Mouse (Mus musculus): ENCODE measurements around the gene Klrb1c. TPM values are rescaled to one million over a fixed set of nuclear protein-coding genes. Genes with fewer than 3 reads are reported as not detected.
"Not testable (repeated sequence)": the region's sequence is repeated elsewhere in the genome, so short reads cannot be mapped to it uniquely, and the experiment has no call there.

The Klrb1c gene
- total and polyA plus RNA-seq, 3 experiments, result 0.22 TPM; not detected in 2

- no peak for TF ChIP-seq TAL1 (conservative IDR thresholded peaks at IDR 0.05; ENCODE audit: low read depth, low read length)
- no peak for TF ChIP-seq GATA2 (IDR thresholded peaks at IDR 0.05; ENCODE audit: borderline replicate concordance, low read depth, low read length)
- TF ChIP-seq GATA1 (IDR thresholded peaks at IDR 0.05; ENCODE audit: borderline replicate concordance, low read length), result no peak
- no peak; the same call in 1 of the 2 replicates for TF ChIP-seq CTCF (IDR thresholded peaks at IDR 0.05; ENCODE audit: low read depth, low read length)
- no peak for TF ChIP-seq POLR2AphosphoS5 (IDR thresholded peaks at IDR 0.05; ENCODE audit: insufficient replicate concordance, low read depth, low read length)
- Histone ChIP-seq H3K4me3 (ENCODE audit: low read depth, low read length) (no peak overlapping the region; the same call in 1 of the 2 replicates), H3K9me3 (replicated peaks) (peaks cover 15% of the 10 kb centered on the region), H3K27me3 (ENCODE audit: insufficient read depth, low read length) (no peaks in the 10 kb centered on the region), H3K36me3 (replicated peaks) (no peaks in the 10 kb centered on the region), H3K4me1 (ENCODE audit: insufficient read depth, low read depth, low read length) (no peaks in the 10 kb centered on the region)
- DNase-seq (ENCODE audit: low spot score) (no peak), ATAC-seq (ENCODE audit: extremely low read depth, insufficient number of reproducible peaks, low FRiP score, poor library complexity, severe bottlenecking) (no peak)
Measured at GRCm38 (mm10) chr6:128761144-128761540, 27.9 kb downstream of the Klrb1c start.

- DNase-seq (ENCODE audit: low spot score), result not testable (repeated sequence)
Measured at GRCm38 (mm10) chr6:128760416-128761143, 28.4 kb downstream of the Klrb1c start.

DNA sequence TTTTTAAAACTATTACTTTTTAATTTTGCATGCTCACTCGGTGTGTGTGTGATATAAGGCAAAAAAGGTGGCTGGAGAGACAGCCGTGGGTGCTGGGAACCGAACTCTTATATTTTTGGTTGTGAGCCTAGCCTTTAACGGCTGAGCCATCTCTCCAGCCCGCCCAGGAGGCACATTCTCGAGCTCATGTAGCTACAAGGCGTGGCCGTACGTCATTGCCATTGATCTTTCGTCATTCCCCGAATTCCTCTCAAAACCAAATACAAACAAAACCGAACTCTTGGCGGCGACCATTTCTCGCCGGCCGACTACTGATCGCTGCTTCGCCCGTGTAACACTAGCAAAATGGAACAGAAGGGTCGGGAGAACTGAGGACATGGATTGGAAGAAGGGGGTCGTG, 29.0 kb downstream of the Klrb1c start:
- Histone ChIP-seq H3K4me3 (ENCODE audit: low read depth, low read length) (peak overlapping the region; percentile 71), H3K9me3 (replicated peaks) (peaks cover 15% of the 10 kb centered on the region)
- not testable (repeated sequence) for H3K36me3 ChIP-seq (replicated peaks); DNase-seq (ENCODE audit: low spot score); H3K4me1 ChIP-seq (ENCODE audit: insufficient read depth, low read depth, low read length); H3K27me3 ChIP-seq (ENCODE audit: insufficient read depth, low read length)
- ATAC-seq (ENCODE audit: extremely low read depth, insufficient number of reproducible peaks, low FRiP score, poor library complexity, severe bottlenecking), result peak; percentile 11; the same call in 1 of the 2 replicates

More at GRCm38 (mm10) chr6:128760416-128761143, 28.4 kb downstream of the Klrb1c start:
- ATAC-seq (ENCODE audit: extremely low read depth, insufficient number of reproducible peaks, low FRiP score, poor library complexity, severe bottlenecking), result peak; percentile 48; the same call in 1 of the 2 replicates
- peak; percentile 8; the same call in 1 of the 2 replicates for TF ChIP-seq CTCF (IDR thresholded peaks at IDR 0.05; ENCODE audit: low read depth, low read length)
- not testable (repeated sequence) for H3K27me3 ChIP-seq (ENCODE audit: insufficient read depth, low read length); H3K36me3 ChIP-seq (replicated peaks); H3K4me1 ChIP-seq (ENCODE audit: insufficient read depth, low read depth, low read length)
- Histone ChIP-seq H3K9me3 (replicated peaks) (peaks cover 15% of the 10 kb centered on the region), H3K4me3 (ENCODE audit: low read depth, low read length) (peak overlapping the region; percentile 71)

DNA sequence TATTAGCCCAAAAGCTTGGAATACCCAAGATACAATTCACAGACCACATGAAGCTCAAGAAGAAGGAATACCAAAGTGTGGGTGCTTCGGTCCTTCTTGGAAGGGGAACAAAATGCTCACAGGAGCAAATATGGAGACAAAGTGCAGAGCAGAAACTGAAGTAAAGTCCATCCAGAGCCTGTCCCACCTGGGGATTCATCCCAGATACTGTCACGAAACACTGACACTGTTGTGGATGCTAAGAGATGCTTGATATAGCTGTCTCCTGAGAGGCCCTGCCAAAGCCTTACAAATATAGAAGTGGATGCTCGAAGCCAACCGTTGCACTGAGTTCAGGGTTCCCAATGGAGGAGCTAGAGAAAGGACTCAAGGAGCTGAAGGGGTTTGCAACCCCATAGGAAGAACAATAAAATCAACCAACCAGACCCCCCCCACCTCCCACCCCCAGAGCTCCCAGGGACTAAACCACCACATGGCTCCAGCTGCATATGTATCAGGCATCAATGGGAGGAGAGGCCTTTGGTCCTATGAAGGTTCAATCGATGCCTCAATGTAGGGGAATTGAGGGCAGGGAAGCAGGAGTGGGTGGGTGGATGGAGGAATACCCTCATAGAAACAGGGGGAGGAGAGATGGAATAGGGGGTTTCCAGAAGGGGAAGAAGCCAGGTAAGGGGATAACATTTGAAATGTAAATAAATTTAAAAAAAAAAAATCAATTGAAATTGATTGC, 29.6 kb downstream of the Klrb1c start:
- DNase-seq (ENCODE audit: low spot score) (no peak), ATAC-seq (ENCODE audit: extremely low read depth, insufficient number of reproducible peaks, low FRiP score, poor library complexity, severe bottlenecking) (no peak)

GRCm38 (mm10) chr6:128755402-128755763, 33.6 kb downstream of the Klrb1c start:
- not testable (repeated sequence) for H3K4me1 ChIP-seq (ENCODE audit: insufficient read depth, low read depth, low read length); H3K27me3 ChIP-seq (ENCODE audit: insufficient read depth, low read length); DNase-seq (ENCODE audit: low spot score); H3K36me3 ChIP-seq (replicated peaks); H3K4me3 ChIP-seq (ENCODE audit: low read depth, low read length); ATAC-seq (ENCODE audit: extremely low read depth, insufficient number of reproducible peaks, low FRiP score, poor library complexity, severe bottlenecking)
- H3K9me3 ChIP-seq (replicated peaks), result 0 out of 2 replicates have a peak, but pooled peaks cover 13% of the 10 kb centered on the region

More for the DNA sequence above, 29.6 kb downstream of the Klrb1c start:
- no peaks in the 10 kb centered on the region for H3K4me1 ChIP-seq (ENCODE audit: insufficient read depth, low read depth, low read length)
- no peaks in the 10 kb centered on the region for H3K27me3 ChIP-seq (ENCODE audit: insufficient read depth, low read length)
- no peaks in the 10 kb centered on the region for H3K36me3 ChIP-seq (replicated peaks)
- no peak overlapping the region for H3K4me3 ChIP-seq (ENCODE audit: low read depth, low read length)
- peaks cover 20% of the 10 kb centered on the region for H3K9me3 ChIP-seq (replicated peaks)
- TF ChIP-seq GATA1 (IDR thresholded peaks at IDR 0.05; ENCODE audit: borderline replicate concordance, low read length), result no peak
- TF ChIP-seq CTCF (IDR thresholded peaks at IDR 0.05; ENCODE audit: low read depth, low read length), result no peak
- no peak for TF ChIP-seq POLR2AphosphoS5 (IDR thresholded peaks at IDR 0.05; ENCODE audit: insufficient replicate concordance, low read depth, low read length)
- TF ChIP-seq TAL1 (conservative IDR thresholded peaks at IDR 0.05; ENCODE audit: low read depth, low read length), result no peak
- no peak for TF ChIP-seq GATA2 (IDR thresholded peaks at IDR 0.05; ENCODE audit: borderline replicate concordance, low read depth, low read length)

DNA sequence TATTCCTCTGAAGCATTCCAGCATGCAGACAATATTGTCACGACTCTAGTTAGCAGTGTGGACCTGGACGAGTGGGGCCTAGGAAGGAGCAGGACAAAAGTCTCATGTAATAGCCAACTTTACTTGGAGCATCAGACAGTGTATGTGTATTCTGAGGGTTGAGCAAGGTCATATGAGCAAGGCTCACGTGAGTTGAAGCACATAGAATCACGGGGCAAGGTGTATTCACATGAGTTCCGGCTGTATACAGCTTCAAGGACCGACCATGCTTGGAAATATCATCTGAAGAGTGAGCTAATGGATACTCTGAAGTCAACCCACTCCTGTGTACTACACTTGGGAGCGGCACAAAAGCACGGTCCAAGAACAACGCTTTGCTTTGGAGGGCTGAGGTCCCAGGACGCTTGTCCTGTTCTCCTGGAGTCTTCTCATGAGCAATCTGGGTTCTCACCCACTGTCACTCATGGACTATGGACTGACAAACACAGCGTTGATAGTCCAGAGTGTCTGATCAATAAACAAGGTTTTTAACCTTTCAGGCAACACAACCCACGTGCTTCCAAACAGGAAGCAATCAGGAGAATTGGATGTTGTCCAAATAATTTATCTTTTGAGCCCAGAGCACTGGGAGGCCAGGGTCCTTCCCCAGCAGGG, 34.1 kb downstream of the Klrb1c start:
- not testable (repeated sequence) for H3K4me1 ChIP-seq (ENCODE audit: insufficient read depth, low read depth, low read length); H3K4me3 ChIP-seq (ENCODE audit: low read depth, low read length); H3K27me3 ChIP-seq (ENCODE audit: insufficient read depth, low read length); H3K9me3 ChIP-seq (replicated peaks); H3K36me3 ChIP-seq (replicated peaks); ATAC-seq (ENCODE audit: extremely low read depth, insufficient number of reproducible peaks, low FRiP score, poor library complexity, severe bottlenecking); DNase-seq (ENCODE audit: low spot score)

DNA sequence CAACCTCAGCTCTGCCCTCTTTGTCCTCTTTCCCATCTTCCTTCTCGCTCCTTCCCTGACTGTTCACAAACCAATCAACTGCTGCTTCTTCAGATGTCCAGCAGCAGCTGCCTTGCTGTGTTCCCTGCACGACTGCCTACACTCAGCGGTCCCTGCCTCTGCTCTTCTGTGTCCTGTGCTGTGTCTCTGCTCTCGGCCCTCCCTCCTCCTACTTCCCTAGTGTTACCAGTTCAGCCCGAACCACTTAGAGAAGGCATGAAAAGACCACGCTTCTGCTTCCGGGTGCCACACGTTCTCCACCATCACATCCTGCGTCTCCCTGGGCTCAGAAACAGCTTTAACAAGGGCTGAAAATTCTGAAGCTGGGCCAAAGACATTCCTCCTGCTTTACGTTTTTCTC, 34.8 kb downstream of the Klrb1c start:
- H3K9me3 ChIP-seq (replicated peaks); DNase-seq (ENCODE audit: low spot score); ATAC-seq (ENCODE audit: extremely low read depth, insufficient number of reproducible peaks, low FRiP score, poor library complexity, severe bottlenecking); H3K4me3 ChIP-seq (ENCODE audit: low read depth, low read length); H3K4me1 ChIP-seq (ENCODE audit: insufficient read depth, low read depth, low read length); H3K36me3 ChIP-seq (replicated peaks); H3K27me3 ChIP-seq (ENCODE audit: insufficient read depth, low read length): not testable (repeated sequence)

- H3K4me3 ChIP-seq (ENCODE audit: low read depth, low read length); H3K4me1 ChIP-seq (ENCODE audit: insufficient read depth, low read depth, low read length); H3K36me3 ChIP-seq (replicated peaks); H3K27me3 ChIP-seq (ENCODE audit: insufficient read depth, low read length); H3K9me3 ChIP-seq (replicated peaks); DNase-seq (ENCODE audit: low spot score): not testable (repeated sequence)
- ATAC-seq (ENCODE audit: extremely low read depth, insufficient number of reproducible peaks, low FRiP score, poor library complexity, severe bottlenecking), result peak; percentile 54; the same call in 1 of the 2 replicates
Measured at GRCm38 (mm10) chr6:128753610-128754224, 35.3 kb downstream of the Klrb1c start.

DNA sequence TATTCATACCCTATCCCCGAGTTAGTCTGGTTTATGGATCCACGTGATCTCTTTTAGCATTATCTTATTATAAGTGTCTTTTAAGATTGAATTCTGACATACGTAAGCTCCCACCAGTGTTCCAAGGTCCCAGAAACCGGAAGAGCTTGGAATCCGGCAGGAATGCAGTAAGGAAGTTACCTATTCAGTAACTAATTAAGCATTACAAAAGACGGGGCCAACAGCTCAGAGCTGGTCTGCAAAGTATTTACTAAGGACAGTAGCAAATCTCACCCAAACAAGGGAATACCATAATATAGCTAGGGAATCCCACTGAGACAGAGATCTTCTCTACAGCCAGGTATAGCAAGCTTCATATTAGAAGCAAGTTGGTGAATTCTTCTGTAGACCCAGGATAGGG, 42.0 kb downstream of the Klrb1c start:
- DNase-seq (ENCODE audit: low spot score); H3K27me3 ChIP-seq (ENCODE audit: insufficient read depth, low read length): not testable (repeated sequence)
- H3K9me3 ChIP-seq (replicated peaks), result peaks cover 20% of the 10 kb centered on the region

More for the DNA sequence above, 42.0 kb downstream of the Klrb1c start:
- not testable (repeated sequence) for H3K36me3 ChIP-seq (replicated peaks); H3K4me1 ChIP-seq (ENCODE audit: insufficient read depth, low read depth, low read length); H3K4me3 ChIP-seq (ENCODE audit: low read depth, low read length); ATAC-seq (ENCODE audit: extremely low read depth, insufficient number of reproducible peaks, low FRiP score, poor library complexity, severe bottlenecking)
